Mouse (Mus musculus): Measurements from ENCODE around the gene Wnt2b. TPM values are rescaled to one million over a fixed set of nuclear protein-coding genes. Genes with fewer than 3 reads are reported as not detected.

Gene Wnt2b
- total and polyA plus RNA-seq, 3 experiments, result 0.16 TPM; not detected in 2

GRCm38 (mm10) chr3:105008070-105008469 lies 46.3 kb upstream of the Wnt2b start:
- no peak for DNase-seq (ENCODE audit: extremely low read depth)
- in situ Hi-C loops (cut with MboI; ENCODE audit: low pct_ligation_motif_present, low pct_unique_long_range_greater_than_20kb, low sequenced_read_pairs), result no loop called here
- no peak for TF ChIP-seq MXI1 (IDR thresholded peaks at IDR 0.05; ENCODE audit: low read depth, low read length)
- TF ChIP-seq CTCF (conservative IDR thresholded peaks at IDR 0.05 in 1 of 2, IDR thresholded peaks at IDR 0.05 in 1 of 2; ENCODE audit: low read depth in 2 of 2, low read length in 2 of 2), result no peak
- no peak for TF ChIP-seq CHD1 (IDR thresholded peaks at IDR 0.05; ENCODE audit: low read depth, low read length)
- no peak for TF ChIP-seq TBP (conservative IDR thresholded peaks at IDR 0.05; ENCODE audit: low read depth, low read length)
- no peak for TF ChIP-seq IRF4 (IDR thresholded peaks at IDR 0.05; ENCODE audit: low read depth, low read length)
- TF ChIP-seq USF1 (IDR thresholded peaks at IDR 0.05; ENCODE audit: low read depth, low read length), result no peak
- no peak for TF ChIP-seq E2F4 (IDR thresholded peaks at IDR 0.05; ENCODE audit: insufficient replicate concordance, low read depth, low read length)
- no peak for TF ChIP-seq JUND (conservative IDR thresholded peaks at IDR 0.05; ENCODE audit: low read depth, low read length)
- TF ChIP-seq ELF1 (IDR thresholded peaks at IDR 0.05; ENCODE audit: low read depth, low read length), result no peak
- TF ChIP-seq HCFC1 (IDR thresholded peaks at IDR 0.05; ENCODE audit: low read depth, low read length), result no peak
- TF ChIP-seq MYC (IDR thresholded peaks at IDR 0.05; ENCODE audit: low read depth, low read length), result no peak
- TF ChIP-seq ZC3H11A (IDR thresholded peaks at IDR 0.05; ENCODE audit: low read depth, low read length), result no peak
- TF ChIP-seq CHD2 (IDR thresholded peaks at IDR 0.05; ENCODE audit: low read length), result no peak
- no peak for TF ChIP-seq JUN (IDR thresholded peaks at IDR 0.05; ENCODE audit: insufficient read depth, low read depth, low read length)
- no peak for TF ChIP-seq TCF12 (IDR thresholded peaks at IDR 0.05; ENCODE audit: low read depth, low read length)
- TF ChIP-seq ZNF384 (IDR thresholded peaks at IDR 0.05; ENCODE audit: low read depth, low read length), result no peak

GRCm38 (mm10) chr3:105006101-105006500 lies 44.4 kb upstream of the Wnt2b start:
- no peak for DNase-seq (ENCODE audit: extremely low read depth)
- Histone ChIP-seq H3K4me2 (ENCODE audit: insufficient read depth, low read depth, poor library complexity, severe bottlenecking) (no peak overlapping the region), H3K36me3 (replicated peaks in 1 of 2; ENCODE audit: control insufficient read depth in 1 of 2, insufficient read depth in 1 of 2, low read length in 1 of 2) (no peaks in the 10 kb centered on the region), H3K4me3 (replicated peaks in 1 of 3; ENCODE audit: low read depth in 2 of 3, low read length in 2 of 3, poor library complexity in 1 of 3) (no peak overlapping the region), H3K9ac (ENCODE audit: insufficient read depth, low read depth) (no peak overlapping the region), H3K79me2 (replicated peaks; ENCODE audit: control insufficient read depth, extremely low read depth, insufficient read depth, poor library complexity, severe bottlenecking) (no peaks in the 10 kb centered on the region), H3K27ac (ENCODE audit: insufficient read depth, low read depth) (no peak overlapping the region), H3K4me1 (ENCODE audit: control insufficient read depth in 1 of 2, insufficient read depth in 2 of 2) (peaks cover 0 to 5% of the 10 kb centered on the region in 2 experiments; a peak in 2 of 4 replicates), H3K27me3 (replicated peaks) (no peaks in the 10 kb centered on the region), H3K9me3 (replicated peaks; ENCODE audit: low read length) (no peaks in the 10 kb centered on the region)
- dilution Hi-C loops (cut with MboI; ENCODE audit: extremely low pct_ligation_motif_present, extremely low pct_unique_long_range_greater_than_20kb, low sequenced_read_pairs) (no loop called here), in situ Hi-C loops (cut with MboI; ENCODE audit: low pct_ligation_motif_present, low pct_unique_long_range_greater_than_20kb, low sequenced_read_pairs) (no loop called here)
- TF ChIP-seq RAD21 (IDR thresholded peaks at IDR 0.05; ENCODE audit: low read depth, low read length) (no peak), POLR2A (IDR thresholded peaks at IDR 0.05; ENCODE audit: low read depth, low read length) (no peak), ZNF384 (IDR thresholded peaks at IDR 0.05; ENCODE audit: low read depth, low read length) (no peak), MAX (IDR thresholded peaks at IDR 0.05; ENCODE audit: low read length) (no peak), KAT2A (IDR thresholded peaks at IDR 0.05; ENCODE audit: insufficient replicate concordance, low read length) (no peak), CHD1 (IDR thresholded peaks at IDR 0.05; ENCODE audit: low read depth, low read length) (no peak), TCF12 (IDR thresholded peaks at IDR 0.05; ENCODE audit: low read depth, low read length) (no peak), SIN3A (IDR thresholded peaks at IDR 0.05; ENCODE audit: low read length) (no peak), ZKSCAN1 (IDR thresholded peaks at IDR 0.05; ENCODE audit: borderline replicate concordance, low read depth, low read length) (no peak)

More at GRCm38 (mm10) chr3:105008070-105008469, 46.3 kb upstream of the Wnt2b start:
- Histone ChIP-seq H3K79me2 (replicated peaks; ENCODE audit: control insufficient read depth, extremely low read depth, insufficient read depth, poor library complexity, severe bottlenecking) (no peaks in the 10 kb centered on the region), H3K36me3 (replicated peaks in 1 of 2; ENCODE audit: control insufficient read depth in 1 of 2, insufficient read depth in 1 of 2, low read length in 1 of 2) (no peaks in the 10 kb centered on the region), H3K4me2 (ENCODE audit: insufficient read depth, low read depth, poor library complexity, severe bottlenecking) (no peak overlapping the region), H3K27ac (ENCODE audit: insufficient read depth, low read depth) (no peak overlapping the region), H3K4me3 (replicated peaks in 1 of 3; ENCODE audit: low read depth in 2 of 3, low read length in 2 of 3, poor library complexity in 1 of 3) (no peak overlapping the region), H3K4me1 (ENCODE audit: control insufficient read depth in 1 of 2, insufficient read depth in 2 of 2) (no peaks in the 10 kb centered on the region), H3K27me3 (replicated peaks) (no peaks in the 10 kb centered on the region), H3K9me3 (replicated peaks; ENCODE audit: low read length) (no peaks in the 10 kb centered on the region), H3K9ac (ENCODE audit: insufficient read depth, low read depth) (no peak overlapping the region)
- dilution Hi-C loops (cut with MboI; ENCODE audit: extremely low pct_ligation_motif_present, extremely low pct_unique_long_range_greater_than_20kb, low sequenced_read_pairs), result no loop called here

Measured in CH12.LX (cell line).